Mouse (Mus musculus) myocyte (in vitro differentiated cells): ENCODE data around the gene Atf6b. TPM values are rescaled to one million over a fixed set of nuclear protein-coding genes. Genes with fewer than 3 reads are reported as not detected.

Source experiments
- H3K27me3 ChIP-seq: one replicate; pipeline ENCODE4 v1.6.1; 2011; ENCODE audit not compliant: control insufficient read depth, insufficient read depth, insufficient read length
- H3K36me3 ChIP-seq: one replicate; pipeline ENCODE4 v1.6.1; 2011; ENCODE audit not compliant: control insufficient read depth, insufficient read depth
- H3K4me2 ChIP-seq: one replicate; pipeline ENCODE4 v1.6.1; 2011; ENCODE audit warnings: low read depth, control low read depth
- H3K4me3 ChIP-seq: one replicate; pipeline ENCODE4 v1.5.1; 2011; ENCODE audit warnings: mild to moderate bottlenecking, control low read depth, moderate library complexity
- H3K79me2 ChIP-seq: one replicate; pipeline ENCODE4 v1.6.1; 2011; ENCODE audit not compliant: control insufficient read depth, insufficient read depth
- H3ac ChIP-seq: one replicate; pipeline ENCODE4 v1.6.1; 2011; ENCODE audit not compliant: control insufficient read depth, insufficient read length
- CEBPB ChIP-seq: IDR thresholded peaks from 2 replicates; pipeline ENCODE4 v1.6.1; 2011; ENCODE audit warnings: mild to moderate bottlenecking, moderate library complexity; ENCODE audit not compliant: poor library complexity, insufficient read depth, severe bottlenecking
- E2F4 ChIP-seq: IDR thresholded peaks from one replicate; pipeline ENCODE4 v1.6.1; 2011; ENCODE audit warnings: mild to moderate bottlenecking, control low read depth, moderate library complexity; ENCODE audit not compliant: insufficient read depth
- MAX ChIP-seq: IDR thresholded peaks from one replicate; pipeline ENCODE4 v1.6.1; 2011; ENCODE audit warnings: low read depth, mild to moderate bottlenecking, control low read depth
- MYOD1 ChIP-seq, 3 experiments: IDR thresholded peaks; one replicate each; pipeline ENCODE4 v1.6.1; 2011; ENCODE audit warnings: control low read depth in 2 of 3, low read depth in 2 of 3, mild to moderate bottlenecking in 2 of 3, moderate library complexity in 1 of 3; ENCODE audit not compliant: insufficient read length in 2 of 3, control insufficient read depth in 1 of 3
- MYOG ChIP-seq, 3 experiments: IDR thresholded peaks; one replicate each; pipeline ENCODE4 v1.6.1; 2011; ENCODE audit warnings: control low read depth in 2 of 3, low read depth in 2 of 3, mild to moderate bottlenecking in 2 of 3; ENCODE audit not compliant: insufficient read length in 2 of 3, control insufficient read depth in 1 of 3, insufficient read depth in 1 of 3
- POLR2A ChIP-seq: IDR thresholded peaks from one replicate; pipeline ENCODE4 v1.6.1; 2011; ENCODE audit warnings: low read depth, mild to moderate bottlenecking, control low read depth, moderate library complexity; ENCODE audit not compliant: insufficient read length
- POLR2AphosphoS2 ChIP-seq: IDR thresholded peaks from one replicate; pipeline ENCODE4 v1.6.1; 2011; ENCODE audit warnings: low read depth, control low read depth; ENCODE audit not compliant: insufficient read length
- REST ChIP-seq: IDR thresholded peaks from one replicate; pipeline ENCODE4 v1.6.1; 2011; ENCODE audit warnings: mild to moderate bottlenecking, control low read depth, moderate library complexity; ENCODE audit not compliant: insufficient read depth, insufficient read length
- SRF ChIP-seq: IDR thresholded peaks from one replicate; pipeline ENCODE4 v1.6.1; 2011; ENCODE audit warnings: low read depth; ENCODE audit not compliant: control insufficient read depth, insufficient read length
- TCF12 ChIP-seq: IDR thresholded peaks from one replicate; pipeline ENCODE4 v1.6.1; 2011; ENCODE audit warnings: mild to moderate bottlenecking, control low read depth; ENCODE audit not compliant: poor library complexity, insufficient read depth, severe bottlenecking
- TCF3 ChIP-seq: IDR thresholded peaks from one replicate; pipeline ENCODE4 v1.6.1; 2011; ENCODE audit warnings: low read depth, control low read depth; ENCODE audit not compliant: insufficient read length
- USF1 ChIP-seq: IDR thresholded peaks from one replicate; pipeline ENCODE4 v1.6.1; 2011; ENCODE audit warnings: low read depth, mild to moderate bottlenecking, control low read depth, moderate library complexity
- polyA plus RNA-seq: library from polyadenylated mRNA; unstranded; fragments of >200 nt; fragmentation: generic; extraction: Trizol; gene quantifications from one replicate; pipeline ENCODE4 v1.2.1, GENCODE M21; 2012; ENCODE audit warnings: missing spikeins

Gene Atf6b
- 42.5 TPM for polyA plus RNA-seq

DNA sequence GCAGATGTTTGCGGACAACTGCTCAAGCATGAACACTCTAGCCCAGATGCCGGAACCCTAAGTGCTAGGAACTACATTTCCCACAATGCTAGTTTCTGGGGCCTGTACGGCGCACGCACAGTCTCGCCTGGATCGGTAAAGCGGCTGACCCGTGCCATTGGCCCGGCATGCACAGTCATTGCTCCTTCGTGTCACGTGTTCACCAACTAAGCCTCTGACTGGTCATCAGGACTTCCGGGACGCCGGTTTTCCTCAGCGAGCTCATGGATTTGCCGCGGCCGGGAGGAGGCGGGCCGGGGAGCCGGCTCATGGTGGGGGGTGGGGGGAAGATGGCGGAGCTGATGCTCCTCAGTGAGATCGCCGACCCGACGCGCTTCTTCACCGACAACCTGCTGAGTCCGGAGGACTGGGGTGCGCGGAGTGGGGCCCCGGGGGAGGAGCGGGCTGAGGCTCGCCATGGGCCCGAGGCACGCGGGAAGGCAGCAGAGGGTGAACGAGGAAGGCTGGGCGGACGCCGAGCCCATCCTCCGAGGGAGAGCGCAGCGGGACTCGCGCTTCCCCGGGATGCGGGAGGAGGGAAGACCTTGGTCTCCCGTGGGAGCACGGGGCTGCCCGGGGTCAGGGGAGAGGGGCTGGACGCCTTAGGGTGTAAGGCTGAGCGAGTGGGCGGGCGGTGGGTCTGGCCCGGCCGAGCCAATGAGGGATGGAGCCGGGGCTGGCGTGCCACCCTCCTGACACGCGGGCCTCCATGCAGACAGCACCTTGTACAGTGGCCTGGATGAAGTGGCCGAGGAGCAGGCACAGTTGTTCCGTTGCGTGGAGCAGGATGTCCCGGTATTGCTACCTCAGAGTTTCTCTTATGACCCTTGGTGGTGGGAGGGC, at the start of gene Atf6b:
TSS of gene Atf6b (plus strand) at position 241 of the 882 bp plus-strand sequence.
- Histone ChIP-seq H3ac (peak within 1 kb of the TSS; percentile 39), H3K36me3 (peaks cover 3% of the 10 kb centered on the region), H3K4me3 (peak within 1 kb of the TSS; percentile 44), H3K27me3 (no peaks in the 10 kb centered on the region), H3K4me2 (peak within 1 kb of the TSS; percentile 77), H3K79me2 (peaks cover 9% of the 10 kb centered on the region)
- TF ChIP-seq REST (no peak), TCF3 (no peak), MYOD1 (IDR thresholded peaks at IDR 0.05; ENCODE audit: control insufficient read depth in 1 of 3, insufficient read length in 2 of 3, low read depth in 2 of 3) (no peak), POLR2AphosphoS2 (peak; percentile 96), SRF (peak; percentile 53), MAX (no peak), MYOG (IDR thresholded peaks at IDR 0.05; ENCODE audit: control insufficient read depth in 1 of 3, insufficient read depth in 1 of 3, insufficient read length in 2 of 3, low read depth in 2 of 3) (peak in 1 of 3 experiments; percentile 36), POLR2A (peak; percentile 50), TCF12 (no peak), E2F4 (no peak), CEBPB (no peak), USF1 (peak; percentile 97)

DNA sequence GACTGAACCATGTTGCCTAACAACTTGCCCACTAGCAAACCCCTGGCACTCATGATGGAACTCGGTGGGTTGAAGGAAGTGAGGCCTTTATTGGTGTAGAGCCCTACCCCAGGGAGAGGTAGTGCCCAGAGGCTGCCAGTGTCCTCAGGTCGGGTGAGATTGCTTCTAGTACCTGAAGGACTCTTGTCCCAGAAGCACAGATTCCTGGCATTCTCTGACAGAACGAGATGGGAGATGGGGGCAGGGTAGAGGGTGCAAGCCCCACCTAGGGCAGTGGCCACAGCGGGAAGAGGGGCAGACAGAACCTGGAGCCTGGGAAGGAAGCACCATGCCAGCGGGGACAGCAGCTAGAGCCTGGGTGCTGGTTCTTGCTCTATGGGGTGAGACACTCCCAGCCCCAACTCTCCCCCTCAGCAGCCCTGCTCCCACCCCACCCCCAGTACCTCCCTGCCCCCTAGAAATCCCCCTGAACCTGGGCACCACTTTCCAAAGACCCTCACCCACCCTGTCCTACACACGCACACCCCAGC, 49.3 kb upstream of the Atf6b start, which contains the start of gene Ager:
TSS of gene Ager (plus strand) at position 297 of the 530 bp plus-strand sequence.
- Histone ChIP-seq H3K4me3 (no peak within 1 kb of the TSS), H3ac (no peak within 1 kb of the TSS), H3K79me2 (peaks cover 5% of the 10 kb centered on the region), H3K27me3 (no peaks in the 10 kb centered on the region), H3K36me3 (no peaks in the 10 kb centered on the region), H3K4me2 (no peak within 1 kb of the TSS)
- TF ChIP-seq POLR2AphosphoS2, result peak; percentile 84
- TF ChIP-seq SRF, result no peak
- no peak for TF ChIP-seq MYOD1 (IDR thresholded peaks at IDR 0.05; ENCODE audit: control insufficient read depth in 1 of 3, insufficient read length in 2 of 3, low read depth in 2 of 3)
- TF ChIP-seq CEBPB, result no peak
- TF ChIP-seq MYOG (IDR thresholded peaks at IDR 0.05; ENCODE audit: control insufficient read depth in 1 of 3, insufficient read depth in 1 of 3, insufficient read length in 2 of 3, low read depth in 2 of 3), result no peak
- no peak for TF ChIP-seq MAX
- TF ChIP-seq TCF3, result no peak
- TF ChIP-seq TCF12, result no peak
- no peak for TF ChIP-seq E2F4
- no peak for TF ChIP-seq REST
- TF ChIP-seq POLR2A, result peak; percentile 14
- no peak for TF ChIP-seq USF1

GRCm38 (mm10) chr17:34599891-34600290, 47.1 kb upstream of the Atf6b start:
- Histone ChIP-seq H3K36me3 (no peaks in the 10 kb centered on the region), H3K27me3 (no peaks in the 10 kb centered on the region), H3K79me2 (peaks cover 13% of the 10 kb centered on the region), H3K4me3 (no peak overlapping the region), H3ac (no peak overlapping the region), H3K4me2 (no peak overlapping the region)
- TF ChIP-seq TCF3 (no peak), USF1 (no peak), E2F4 (no peak), POLR2AphosphoS2 (no peak), REST (no peak), CEBPB (no peak), MYOD1 (IDR thresholded peaks at IDR 0.05; ENCODE audit: control insufficient read depth in 1 of 3, insufficient read length in 2 of 3, low read depth in 2 of 3) (no peak), POLR2A (no peak), MYOG (IDR thresholded peaks at IDR 0.05; ENCODE audit: control insufficient read depth in 1 of 3, insufficient read depth in 1 of 3, insufficient read length in 2 of 3, low read depth in 2 of 3) (no peak), MAX (no peak), TCF12 (no peak), SRF (no peak)

- H3K4me2 ChIP-seq, result no peak overlapping the region
- no peaks in the 10 kb centered on the region for H3K36me3 ChIP-seq
- H3ac ChIP-seq, result no peak overlapping the region
- no peaks in the 10 kb centered on the region for H3K27me3 ChIP-seq
- H3K4me3 ChIP-seq, result no peak overlapping the region
- H3K79me2 ChIP-seq, result peaks cover 21% of the 10 kb centered on the region
- TF ChIP-seq CEBPB, result no peak
- TF ChIP-seq MYOG (IDR thresholded peaks at IDR 0.05; ENCODE audit: control insufficient read depth in 1 of 3, insufficient read depth in 1 of 3, insufficient read length in 2 of 3, low read depth in 2 of 3), result no peak
- no peak for TF ChIP-seq SRF
- no peak for TF ChIP-seq TCF12
- no peak for TF ChIP-seq POLR2A
- TF ChIP-seq MYOD1 (IDR thresholded peaks at IDR 0.05; ENCODE audit: control insufficient read depth in 1 of 3, insufficient read length in 2 of 3, low read depth in 2 of 3), result no peak
- no peak for TF ChIP-seq POLR2AphosphoS2
- no peak for TF ChIP-seq TCF3
- TF ChIP-seq E2F4, result no peak
- TF ChIP-seq REST, result no peak
- TF ChIP-seq MAX, result no peak
- no peak for TF ChIP-seq USF1
These were observed 45.1 kb upstream of the Atf6b start for GRCm38 (mm10) chr17:34601796-34602195.
